Mouse (Mus musculus): Measurements from ENCODE around the gene Gm8180.
"Not testable (repeated sequence)": the region's sequence is repeated elsewhere in the genome, so short reads cannot be mapped to it uniquely, and the experiment has no call there.

Gm8180 gene

DNA sequence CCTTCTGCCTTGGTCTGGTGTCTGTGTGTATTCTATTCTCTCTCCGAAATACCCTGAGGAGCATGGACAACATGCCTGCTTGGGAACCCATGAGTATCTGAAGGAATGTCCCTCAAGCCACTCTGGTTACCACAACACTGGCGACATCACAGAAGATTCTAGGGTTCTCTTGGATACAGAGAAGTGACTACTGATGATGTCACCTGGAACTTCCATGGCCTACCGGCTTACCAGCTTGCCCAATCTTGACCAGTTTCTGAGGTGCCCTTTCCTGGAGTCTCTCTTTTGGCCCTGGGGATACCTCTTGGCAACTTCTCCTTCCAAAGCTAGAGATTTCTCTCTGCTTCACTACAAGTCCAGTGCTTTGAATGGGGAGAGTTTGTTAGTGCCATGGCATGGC lies at the start of gene Gm8180:
Gene Gm8180 (minus strand): TSS at position 101 of the 400 bp plus-strand sequence.
- DNase-seq = not testable (repeated sequence)

- not testable (repeated sequence) for DNase-seq
Observed at GRCm38 (mm10) chr14:43830385-43830784, 45.8 kb upstream of the Gm8180 start.

DNA sequence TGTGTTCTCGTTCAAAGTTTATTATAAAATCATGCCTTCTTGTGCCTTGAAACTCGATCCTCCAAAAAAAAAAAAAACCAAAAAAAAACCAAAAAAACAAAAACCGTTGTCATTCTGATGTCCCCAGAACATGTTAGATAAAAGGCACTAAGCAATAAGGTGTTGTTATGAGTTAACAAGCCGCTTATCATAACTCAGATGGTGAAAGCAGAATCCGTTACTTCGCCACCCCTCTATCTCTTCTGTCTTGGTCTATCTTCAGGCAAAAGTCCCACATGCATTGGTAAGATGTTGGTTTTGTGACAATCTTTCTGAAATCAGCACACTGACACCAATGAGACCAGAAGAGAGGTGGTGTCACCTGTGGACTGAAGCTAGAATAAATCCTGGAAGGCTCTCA lies 39.6 kb upstream of the Gm8180 start:
- DNase-seq = not testable (repeated sequence)

- not testable (repeated sequence) for DNase-seq
Observed at GRCm38 (mm10) chr14:43821869-43822268, 37.3 kb upstream of the Gm8180 start.

DNA sequence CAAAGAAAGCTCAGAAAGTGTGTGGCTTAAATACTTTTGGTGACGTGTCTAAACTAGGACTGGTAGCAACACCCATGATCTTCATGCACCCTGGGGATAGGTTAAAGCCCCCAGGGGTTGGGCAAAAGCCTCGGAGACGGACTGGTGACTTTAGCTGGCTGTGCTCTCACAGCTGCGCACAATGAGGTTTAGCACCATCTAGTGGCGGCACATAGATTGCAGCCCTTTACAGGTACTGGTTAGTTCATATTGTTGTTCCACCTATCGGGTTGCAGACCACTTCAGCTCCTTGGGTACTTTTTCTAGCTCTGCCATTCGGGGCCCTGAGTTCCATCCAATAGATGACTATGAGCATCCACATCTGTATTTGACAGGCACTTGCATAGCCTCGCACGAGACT lies 27.9 kb upstream of the Gm8180 start:
- not testable (repeated sequence) for DNase-seq

- DNase-seq = not testable (repeated sequence)
Observed at GRCm38 (mm10) chr14:43808142-43808541, 23.6 kb upstream of the Gm8180 start.

GRCm38 (mm10) chr14:43804435-43804834 lies 19.9 kb upstream of the Gm8180 start:
- DNase-seq = not testable (repeated sequence)

GRCm38 (mm10) chr14:43796905-43797470 lies 12.4 kb upstream of the Gm8180 start:
- not testable (repeated sequence) for DNase-seq

- no peak for DNase-seq
Observed at GRCm38 (mm10) chr14:43796069-43796904, 11.7 kb upstream of the Gm8180 start.

DNA sequence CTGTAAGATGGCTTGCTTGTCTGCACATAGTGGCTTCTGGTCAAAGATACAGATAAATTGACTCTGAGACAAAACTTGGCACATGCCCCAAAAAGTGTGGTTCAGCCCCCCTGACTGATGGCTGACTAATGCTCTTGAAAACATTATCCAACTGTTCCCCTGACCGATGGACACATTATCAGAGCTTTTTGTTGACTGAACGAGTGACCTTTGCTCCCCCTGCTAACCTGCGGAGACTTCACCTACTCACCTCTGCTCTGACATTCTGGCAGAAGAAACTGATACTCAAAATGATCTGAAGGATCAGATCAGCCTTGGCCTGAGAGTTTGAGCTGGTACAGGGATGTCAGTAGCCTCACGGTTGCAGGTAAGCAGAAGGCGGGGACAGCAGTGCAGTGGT lies 9.3 kb upstream of the Gm8180 start:
- DNase-seq = not testable (repeated sequence)

GRCm38 (mm10) chr14:43747566-43747965 lies 37.0 kb downstream of the Gm8180 start, which contains the start of gene Gm6526:
Gene Gm6526 (plus strand): TSS chr14:43747866.
- DNase-seq = not testable (repeated sequence)

All from B cell, adult 2 months (primary cell).